Mouse (Mus musculus): Measurements from ENCODE around the gene Trib2. TPM values are rescaled to one million over a fixed set of nuclear protein-coding genes. Genes with fewer than 3 reads are reported as not detected.

The Trib2 gene
- polyA plus RNA-seq, 1 experiment from 2014 or later = 2.8 TPM

DNA sequence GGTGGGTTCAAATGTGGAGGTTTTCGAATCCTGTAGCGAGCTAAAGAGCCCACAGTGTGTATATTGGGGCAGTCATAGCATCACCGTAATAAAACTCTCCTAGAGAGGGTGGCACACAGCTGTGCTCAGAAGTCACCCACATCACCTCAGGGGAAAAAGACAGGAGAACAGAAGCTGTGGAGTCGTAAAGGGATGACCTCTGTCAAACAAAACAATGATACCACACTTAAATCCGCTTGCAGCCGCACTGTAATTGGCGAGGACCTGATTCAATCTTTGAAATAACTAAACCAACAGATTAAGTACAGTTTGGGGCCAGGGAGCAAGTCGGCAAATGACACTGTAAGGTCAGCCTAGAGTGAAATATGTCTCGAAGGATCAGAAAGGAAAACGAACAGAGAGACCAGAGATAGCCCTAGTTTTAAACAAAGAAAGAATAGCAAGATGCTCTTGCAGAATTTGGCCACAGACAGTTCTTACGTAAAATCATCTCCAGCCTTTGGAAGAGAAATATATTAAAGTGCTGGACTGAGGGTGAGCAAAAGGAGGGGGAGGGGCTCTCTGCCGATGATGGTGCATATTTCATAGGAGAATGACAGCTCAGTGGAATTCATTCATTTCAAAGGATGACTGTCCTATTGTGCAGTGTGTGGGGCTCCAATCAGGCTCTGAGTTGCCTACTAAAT is 3.4 kb downstream of the Trib2 start:
- Histone ChIP-seq H3K36me3 (no peaks in the 10 kb centered on the region; the same call in 1 of the 2 replicates), H3K4me1 (replicated peaks) (peaks cover 28% of the 10 kb centered on the region), H3K4me3 (replicated peaks) (peak overlapping the region; percentile 67; the same call in 1 of the 2 replicates), H3K9me3 (replicated peaks) (no peaks in the 10 kb centered on the region), H3K4me2 (peak overlapping the region; percentile 88), H3K9ac (peak overlapping the region; percentile 5; the same call in 1 of the 2 replicates), H3K27ac (no peak overlapping the region), H3K27me3 (peaks cover 54% of the 10 kb centered on the region)
- ATAC-seq (ENCODE audit: low read depth) (no peak), DNase-seq (no peak)
- WGBS (ENCODE audit: insufficient replicate concordance) = 44% methylated on average over 12 of the region's 12 CpGs

DNA sequence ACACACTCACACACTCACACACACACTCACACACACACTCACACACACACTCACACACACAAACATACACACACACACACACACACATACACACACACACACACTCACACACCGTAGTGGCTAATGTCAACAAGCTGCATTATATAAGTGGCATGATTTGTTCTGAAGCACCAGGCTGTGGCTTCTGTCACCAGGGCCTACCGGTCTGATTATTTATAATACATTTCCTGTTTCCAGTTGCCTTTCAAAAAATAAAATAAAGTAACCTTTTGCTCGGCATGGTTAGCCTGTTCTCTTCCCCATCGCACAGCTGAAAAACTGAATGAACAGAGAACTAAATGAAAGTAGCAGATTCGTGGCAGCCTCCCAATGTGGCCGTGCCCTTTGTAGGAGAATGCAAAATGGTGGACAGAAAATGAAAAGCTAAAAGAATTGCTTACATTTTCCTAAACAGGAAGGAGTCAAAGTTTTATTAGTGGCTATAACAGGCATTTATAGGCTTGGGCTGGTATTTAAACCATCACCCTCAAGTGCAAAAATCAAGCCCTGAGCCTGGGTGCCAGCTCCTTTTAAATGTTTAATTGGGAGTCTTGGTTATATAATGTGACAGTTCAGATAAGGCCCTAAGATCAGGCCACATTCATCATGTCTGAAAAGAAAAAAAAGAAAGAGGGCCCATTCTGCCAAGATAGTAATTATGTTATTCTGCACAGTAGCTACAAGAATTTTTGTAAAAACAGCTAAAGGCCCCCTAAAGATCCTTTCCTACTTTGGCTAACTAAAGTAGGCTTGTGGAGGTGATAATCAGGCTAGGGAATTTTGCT is 4.4 kb downstream of the Trib2 start:
- Histone ChIP-seq H3K4me2 (0 out of 2 replicates have a peak overlapping the region, but pooled peaks have one; percentile 88), H3K27me3 (peaks cover 46% of the 10 kb centered on the region), H3K4me3 (replicated peaks) (no peak overlapping the region), H3K9me3 (replicated peaks) (no peaks in the 10 kb centered on the region), H3K9ac (no peak overlapping the region), H3K27ac (no peak overlapping the region), H3K36me3 (no peaks in the 10 kb centered on the region; the same call in 1 of the 2 replicates), H3K4me1 (replicated peaks) (peaks cover 26% of the 10 kb centered on the region)
- DNase-seq = no peak
- ATAC-seq (ENCODE audit: low read depth) = no peak
- 54% methylated on average over 6 of the region's 6 CpGs for WGBS (ENCODE audit: insufficient replicate concordance)

DNA sequence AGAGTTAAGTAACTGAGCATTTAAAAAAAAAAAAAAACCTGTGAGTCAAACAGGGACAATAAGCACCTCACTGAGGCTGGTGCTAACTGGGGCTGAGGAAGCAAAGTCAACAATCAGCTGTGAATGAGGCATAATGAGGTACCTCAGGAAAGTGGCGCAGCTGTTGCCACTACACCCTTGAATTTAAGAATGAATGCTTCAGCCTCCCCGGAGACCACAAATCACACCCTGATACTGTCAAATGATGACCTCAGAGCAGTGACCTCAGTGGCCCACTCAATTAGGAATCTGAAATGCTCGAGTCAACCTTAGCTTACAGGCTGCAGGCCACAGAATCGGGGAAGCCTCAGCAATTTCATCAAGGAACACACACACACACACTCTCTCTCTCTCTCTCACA is 5.0 kb downstream of the Trib2 start:
- Histone ChIP-seq H3K27ac (no peak overlapping the region), H3K4me2 (no peak overlapping the region), H3K36me3 (no peaks in the 10 kb centered on the region; the same call in 1 of the 2 replicates), H3K27me3 (peaks cover 40% of the 10 kb centered on the region), H3K9me3 (replicated peaks) (no peaks in the 10 kb centered on the region), H3K4me3 (replicated peaks) (no peak overlapping the region), H3K4me1 (replicated peaks) (peaks cover 21% of the 10 kb centered on the region), H3K9ac (no peak overlapping the region)
- ATAC-seq (ENCODE audit: low read depth) = no peak
- 50% methylated on average over 4 of the region's 4 CpGs for WGBS (ENCODE audit: insufficient replicate concordance)
- no peak for DNase-seq

- no peak overlapping the region for H3K9ac ChIP-seq
- WGBS (ENCODE audit: insufficient replicate concordance) = 61% methylated on average over 7 of the region's 7 CpGs
- DNase-seq = no peak
Observed at GRCm38 (mm10) chr12:15810926-15811325, 5.8 kb downstream of the Trib2 start.

GRCm38 (mm10) chr12:15809657-15810056 is 7.1 kb downstream of the Trib2 start:
- DNase-seq = no peak
- H3K4me1 ChIP-seq (replicated peaks) = peaks cover 19% of the 10 kb centered on the region
- no peak overlapping the region for H3K4me2 ChIP-seq
- no peaks in the 10 kb centered on the region for H3K9me3 ChIP-seq (replicated peaks)
- no peak overlapping the region for H3K4me3 ChIP-seq (replicated peaks)
- ATAC-seq (ENCODE audit: low read depth) = no peak
- H3K36me3 ChIP-seq = no peaks in the 10 kb centered on the region; the same call in 1 of the 2 replicates
- 81% methylated on average over 7 of the region's 7 CpGs for WGBS (ENCODE audit: insufficient replicate concordance)
- H3K9ac ChIP-seq = no peak overlapping the region
- H3K27me3 ChIP-seq = peaks cover 19% of the 10 kb centered on the region
- H3K27ac ChIP-seq = no peak overlapping the region

More at GRCm38 (mm10) chr12:15810926-15811325, 5.8 kb downstream of the Trib2 start:
- no peak for ATAC-seq (ENCODE audit: low read depth)
- Histone ChIP-seq H3K27me3 (peaks cover 32% of the 10 kb centered on the region), H3K27ac (no peak overlapping the region), H3K36me3 (no peaks in the 10 kb centered on the region; the same call in 1 of the 2 replicates), H3K9me3 (replicated peaks) (no peaks in the 10 kb centered on the region), H3K4me1 (replicated peaks) (peaks cover 21% of the 10 kb centered on the region), H3K4me2 (no peak overlapping the region), H3K4me3 (replicated peaks) (no peak overlapping the region)

DNA sequence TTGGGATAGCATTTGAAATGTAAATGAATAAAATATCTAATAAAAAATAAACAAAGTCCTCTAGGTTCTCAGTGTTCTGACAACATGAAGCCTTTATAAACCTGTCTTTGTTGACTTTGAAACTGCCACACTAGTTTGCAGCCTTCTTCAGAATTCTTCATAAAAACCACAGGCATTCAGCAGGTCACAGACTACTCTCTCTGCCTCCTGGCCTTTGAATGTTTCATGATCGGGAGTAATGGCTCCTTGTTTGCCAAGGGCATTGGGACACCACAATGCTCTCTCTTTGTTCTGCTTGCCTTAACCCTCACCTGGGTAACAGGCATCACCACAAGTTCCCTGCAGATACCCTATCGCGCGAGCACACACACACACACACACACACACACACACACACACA is 7.5 kb downstream of the Trib2 start:
- Histone ChIP-seq H3K9me3 (replicated peaks) (no peaks in the 10 kb centered on the region), H3K4me3 (replicated peaks) (no peak overlapping the region), H3K4me1 (replicated peaks) (peaks cover 15% of the 10 kb centered on the region), H3K36me3 (no peaks in the 10 kb centered on the region; the same call in 1 of the 2 replicates), H3K4me2 (no peak overlapping the region), H3K27ac (no peak overlapping the region), H3K9ac (no peak overlapping the region), H3K27me3 (peaks cover 15% of the 10 kb centered on the region)
- no peak for DNase-seq
- 58% methylated on average over 4 of the region's 4 CpGs for WGBS (ENCODE audit: insufficient replicate concordance)
- no peak for ATAC-seq (ENCODE audit: low read depth)

- Histone ChIP-seq H3K36me3 (no peaks in the 10 kb centered on the region; the same call in 1 of the 2 replicates), H3K9ac (no peak overlapping the region), H3K4me1 (replicated peaks) (peaks cover 10% of the 10 kb centered on the region; the same call in 1 of the 2 replicates), H3K4me3 (replicated peaks) (no peak overlapping the region), H3K27me3 (peaks cover 6% of the 10 kb centered on the region), H3K27ac (no peak overlapping the region), H3K4me2 (no peak overlapping the region), H3K9me3 (replicated peaks) (no peaks in the 10 kb centered on the region)
- ATAC-seq (ENCODE audit: low read depth) (no peak), DNase-seq (no peak)
- WGBS (ENCODE audit: insufficient replicate concordance) = 75% methylated on average over 5 of the region's 5 CpGs
Observed at GRCm38 (mm10) chr12:15808186-15808800, 8.4 kb downstream of the Trib2 start.

DNA sequence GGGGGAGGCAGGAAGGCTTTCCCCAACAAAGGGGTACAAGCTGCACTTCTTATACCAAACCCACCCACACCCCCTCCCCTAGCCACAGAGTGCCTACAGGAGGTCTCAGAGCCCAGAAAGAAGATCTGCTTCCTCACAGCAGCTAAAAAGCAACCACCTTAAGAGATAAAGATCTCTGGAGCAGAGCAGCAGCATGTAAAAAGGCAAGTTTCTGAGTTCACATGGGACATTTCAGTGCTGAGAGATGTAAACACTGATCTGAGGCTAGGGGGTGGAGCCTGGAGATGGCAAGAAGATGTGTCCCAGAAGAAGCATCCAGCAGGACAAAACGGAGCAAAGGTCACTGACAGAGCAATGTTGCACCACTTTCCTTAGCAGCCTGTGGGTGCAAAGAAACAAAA is 11.8 kb downstream of the Trib2 start:
- no peak overlapping the region for H3K27ac ChIP-seq
- no peak for ATAC-seq (ENCODE audit: low read depth)
- WGBS (ENCODE audit: insufficient replicate concordance) = 52% methylated on average over 1 of the region's 1 CpGs
- no peak overlapping the region for H3K4me3 ChIP-seq (replicated peaks)
- H3K4me1 ChIP-seq (replicated peaks) = peaks cover 3% of the 10 kb centered on the region; the same call in 1 of the 2 replicates
- no peak for DNase-seq
- H3K36me3 ChIP-seq = no peaks in the 10 kb centered on the region; the same call in 1 of the 2 replicates
- H3K9me3 ChIP-seq (replicated peaks) = no peaks in the 10 kb centered on the region
- no peak overlapping the region for H3K4me2 ChIP-seq
- H3K9ac ChIP-seq = no peak overlapping the region
- H3K27me3 ChIP-seq = no peaks in the 10 kb centered on the region

DNA sequence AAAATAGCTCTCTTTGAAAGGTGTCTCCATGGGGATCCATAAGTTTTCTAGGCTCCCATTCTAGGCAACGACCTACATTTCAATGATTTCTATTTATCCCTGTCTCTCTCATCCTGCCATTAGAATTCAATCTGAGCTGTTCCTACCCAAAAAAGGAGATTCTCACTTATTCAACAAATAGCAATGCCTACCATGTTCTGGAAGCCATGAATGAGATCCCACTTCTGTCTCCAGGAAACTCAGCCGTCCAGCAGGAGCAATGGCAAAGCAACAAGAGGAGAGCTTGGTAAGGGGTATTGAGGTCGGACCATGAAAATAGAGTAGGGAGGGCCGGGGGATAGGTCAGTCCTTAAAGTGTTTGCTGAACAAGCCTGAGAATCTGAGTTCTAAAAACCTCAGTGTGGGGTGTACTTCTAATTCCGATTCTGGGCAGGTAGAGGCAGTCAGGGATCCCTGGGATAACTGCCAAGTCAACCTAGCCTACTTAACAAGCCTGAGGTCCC is 12.7 kb downstream of the Trib2 start:
- WGBS (ENCODE audit: insufficient replicate concordance) = 63% methylated on average over 5 of the region's 5 CpGs
- Histone ChIP-seq H3K9ac (no peak overlapping the region), H3K27ac (no peak overlapping the region), H3K4me2 (no peak overlapping the region), H3K9me3 (replicated peaks) (no peaks in the 10 kb centered on the region), H3K36me3 (no peaks in the 10 kb centered on the region), H3K4me3 (replicated peaks) (no peak overlapping the region), H3K4me1 (replicated peaks) (peaks cover 3% of the 10 kb centered on the region; the same call in 1 of the 2 replicates), H3K27me3 (no peaks in the 10 kb centered on the region)
- DNase-seq = no peak
- ATAC-seq (ENCODE audit: low read depth) = no peak

- H3K9me3 ChIP-seq (replicated peaks) = no peaks in the 10 kb centered on the region
- H3K36me3 ChIP-seq = no peaks in the 10 kb centered on the region
- ATAC-seq (ENCODE audit: low read depth) = no peak
- H3K27me3 ChIP-seq = no peaks in the 10 kb centered on the region
- no peak overlapping the region for H3K9ac ChIP-seq
- no peak overlapping the region for H3K4me2 ChIP-seq
- 74% methylated on average over 4 of the region's 4 CpGs for WGBS (ENCODE audit: insufficient replicate concordance)
- H3K27ac ChIP-seq = no peak overlapping the region
- H3K4me3 ChIP-seq (replicated peaks) = no peak overlapping the region
- H3K4me1 ChIP-seq (replicated peaks) = 0 out of 2 replicates have a peak, but pooled peaks cover 3% of the 10 kb centered on the region
- DNase-seq = no peak
Observed at GRCm38 (mm10) chr12:15801571-15801930, 15.2 kb downstream of the Trib2 start.
